Mouse (Mus musculus): ENCODE data around the gene Pim2. TPM values are rescaled to one million over a fixed set of nuclear protein-coding genes. Genes with fewer than 3 reads are reported as not detected.

Pim2 gene
- 4.1 and 4.8 TPM in 2 replicates for polyA plus RNA-seq (2015; fragmentation: Nextera tagmentation; extraction: Ambion mirVana)

- WGBS, result 7% methylated on average over 37 of the region's 38 CpGs
- H3K9ac ChIP-seq, result peak within 1 kb of the TSS; percentile 60
Observed at GRCm38 (mm10) chrX:7878007-7878419, at the start of gene Pim2. Gene Pim2 (plus strand): TSS chrX:7878262.

GRCm38 (mm10) chrX:7837146-7837545, 40.9 kb upstream of the Pim2 start:
- Histone ChIP-seq H3K36me3 (no peaks in the 10 kb centered on the region), H3K9ac (no peak overlapping the region), H3K4me1 (no peaks in the 10 kb centered on the region), H3K4me3 (no peak overlapping the region), H3K27ac (no peak overlapping the region), H3K9me3 (no peaks in the 10 kb centered on the region), H3K4me2 (replicated peaks) (no peak overlapping the region), H3K27me3 (no peaks in the 10 kb centered on the region)
- ATAC-seq (ENCODE audit: low FRiP score, low read depth), result no peak
- 81% methylated on average over 1 of the region's 1 CpGs for WGBS

More at GRCm38 (mm10) chrX:7878007-7878419, at the start of gene Pim2:
- Histone ChIP-seq H3K27me3 (no peaks in the 10 kb centered on the region), H3K27ac (no peak within 1 kb of the TSS), H3K4me2 (replicated peaks) (peak within 1 kb of the TSS; percentile 89), H3K4me3 (peak within 1 kb of the TSS; percentile 46), H3K36me3 (peaks cover 18% of the 10 kb centered on the region), H3K9me3 (no peaks in the 10 kb centered on the region), H3K4me1 (peaks cover 3% of the 10 kb centered on the region; the same call in 1 of the 2 replicates)
- ATAC-seq (ENCODE audit: low FRiP score, low read depth), result peak; percentile 80

GRCm38 (mm10) chrX:7840842-7841162, 37.3 kb upstream of the Pim2 start:
- no peak for ATAC-seq (ENCODE audit: low FRiP score, low read depth)
- Histone ChIP-seq H3K27me3 (no peaks in the 10 kb centered on the region), H3K36me3 (no peaks in the 10 kb centered on the region), H3K4me3 (peak overlapping the region; percentile 75), H3K27ac (no peak overlapping the region), H3K4me1 (peaks cover 15% of the 10 kb centered on the region), H3K9ac (no peak overlapping the region), H3K4me2 (replicated peaks) (peak overlapping the region; percentile 53), H3K9me3 (no peaks in the 10 kb centered on the region)
- WGBS, result 12% methylated on average over 7 of the region's 7 CpGs

- peaks cover 15% of the 10 kb centered on the region for H3K4me1 ChIP-seq
- H3K9ac ChIP-seq, result peak within 1 kb of the TSS; percentile 89
- H3K9me3 ChIP-seq, result no peaks in the 10 kb centered on the region
Observed at GRCm38 (mm10) chrX:7841163-7842162, 36.6 kb upstream of the Pim2 start, which contains the start of gene Otud5. Gene Otud5 (plus strand): TSS chrX:7841364.

GRCm38 (mm10) chrX:7842318-7842717, 35.7 kb upstream of the Pim2 start:
- Histone ChIP-seq H3K27me3 (no peaks in the 10 kb centered on the region), H3K4me3 (peak overlapping the region; percentile 75), H3K9me3 (no peaks in the 10 kb centered on the region), H3K4me2 (replicated peaks) (peak overlapping the region; percentile 76), H3K27ac (peak overlapping the region; percentile 82; the same call in 1 of the 2 replicates), H3K4me1 (peaks cover 15% of the 10 kb centered on the region), H3K9ac (peak overlapping the region; percentile 89), H3K36me3 (no peaks in the 10 kb centered on the region)
- WGBS, result 20% methylated on average over 42 of the region's 42 CpGs
- no peak for ATAC-seq (ENCODE audit: low FRiP score, low read depth)

More at GRCm38 (mm10) chrX:7841163-7842162, 36.6 kb upstream of the Pim2 start, which contains the start of gene Otud5:
- H3K4me2 ChIP-seq (replicated peaks), result peak within 1 kb of the TSS; percentile 76
- H3K27me3 ChIP-seq, result no peaks in the 10 kb centered on the region
- H3K36me3 ChIP-seq, result no peaks in the 10 kb centered on the region
- peak; percentile 97 for ATAC-seq (ENCODE audit: low FRiP score, low read depth)
- peak within 1 kb of the TSS; percentile 75 for H3K4me3 ChIP-seq
- 16% methylated on average over 74 of the region's 74 CpGs for WGBS
- H3K27ac ChIP-seq, result peak within 1 kb of the TSS; percentile 82

GRCm38 (mm10) chrX:7847845-7848244, 30.2 kb upstream of the Pim2 start:
- peaks cover 3% of the 10 kb centered on the region; the same call in 1 of the 2 replicates for H3K36me3 ChIP-seq
- no peak overlapping the region for H3K27ac ChIP-seq
- H3K27me3 ChIP-seq, result no peaks in the 10 kb centered on the region
- H3K4me2 ChIP-seq (replicated peaks), result no peak overlapping the region
- no peak overlapping the region for H3K9ac ChIP-seq
- ATAC-seq (ENCODE audit: low FRiP score, low read depth), result no peak
- WGBS, result 82% methylated on average over 2 of the region's 2 CpGs
- H3K4me3 ChIP-seq, result no peak overlapping the region
- peaks cover 14% of the 10 kb centered on the region for H3K4me1 ChIP-seq
- no peaks in the 10 kb centered on the region for H3K9me3 ChIP-seq

GRCm38 (mm10) chrX:7854578-7854977, 23.5 kb upstream of the Pim2 start:
- Histone ChIP-seq H3K27me3 (no peaks in the 10 kb centered on the region), H3K4me3 (no peak overlapping the region), H3K4me2 (replicated peaks) (no peak overlapping the region), H3K27ac (no peak overlapping the region), H3K4me1 (no peaks in the 10 kb centered on the region), H3K36me3 (peaks cover 14% of the 10 kb centered on the region; the same call in 1 of the 2 replicates), H3K9me3 (no peaks in the 10 kb centered on the region), H3K9ac (no peak overlapping the region)
- WGBS, result 62% methylated on average over 2 of the region's 2 CpGs
- ATAC-seq (ENCODE audit: low FRiP score, low read depth), result no peak

- H3K27me3 ChIP-seq, result no peaks in the 10 kb centered on the region
- no peaks in the 10 kb centered on the region for H3K4me1 ChIP-seq
- no peak for ATAC-seq (ENCODE audit: low FRiP score, low read depth)
- H3K9ac ChIP-seq, result no peak overlapping the region
- H3K9me3 ChIP-seq, result no peaks in the 10 kb centered on the region
- H3K4me3 ChIP-seq, result no peak overlapping the region
- no peak overlapping the region for H3K4me2 ChIP-seq (replicated peaks)
- H3K36me3 ChIP-seq, result peaks cover 11% of the 10 kb centered on the region; the same call in 1 of the 2 replicates
- H3K27ac ChIP-seq, result no peak overlapping the region
- 96% methylated on average over 3 of the region's 3 CpGs for WGBS
Observed at GRCm38 (mm10) chrX:7859191-7859753, 18.8 kb upstream of the Pim2 start.

GRCm38 (mm10) chrX:7863181-7863580, 14.9 kb upstream of the Pim2 start:
- 93% methylated on average over 1 of the region's 1 CpGs for WGBS
- no peak overlapping the region for H3K9ac ChIP-seq

GRCm38 (mm10) chrX:7864551-7864950, 13.5 kb upstream of the Pim2 start:
- ATAC-seq (ENCODE audit: low FRiP score, low read depth), result no peak
- Histone ChIP-seq H3K4me1 (no peaks in the 10 kb centered on the region), H3K9ac (no peak overlapping the region), H3K27ac (no peak overlapping the region), H3K4me3 (no peak overlapping the region), H3K9me3 (no peaks in the 10 kb centered on the region), H3K27me3 (no peaks in the 10 kb centered on the region), H3K36me3 (peaks cover 12% of the 10 kb centered on the region), H3K4me2 (replicated peaks) (no peak overlapping the region)
- WGBS, result 82% methylated on average over 3 of the region's 3 CpGs

More at GRCm38 (mm10) chrX:7863181-7863580, 14.9 kb upstream of the Pim2 start:
- no peaks in the 10 kb centered on the region for H3K27me3 ChIP-seq
- H3K4me1 ChIP-seq, result no peaks in the 10 kb centered on the region
- peaks cover 15% of the 10 kb centered on the region for H3K36me3 ChIP-seq
- H3K9me3 ChIP-seq, result no peaks in the 10 kb centered on the region
- H3K27ac ChIP-seq, result no peak overlapping the region
- no peak overlapping the region for H3K4me2 ChIP-seq (replicated peaks)
- ATAC-seq (ENCODE audit: low FRiP score, low read depth), result no peak
- no peak overlapping the region for H3K4me3 ChIP-seq

- Histone ChIP-seq H3K27me3 (no peaks in the 10 kb centered on the region), H3K36me3 (peaks cover 12% of the 10 kb centered on the region), H3K9ac (no peak overlapping the region), H3K4me1 (no peaks in the 10 kb centered on the region), H3K4me3 (no peak overlapping the region), H3K27ac (no peak overlapping the region), H3K4me2 (replicated peaks) (no peak overlapping the region), H3K9me3 (no peaks in the 10 kb centered on the region)
- 59% methylated on average over 2 of the region's 2 CpGs for WGBS
- no peak for ATAC-seq (ENCODE audit: low FRiP score, low read depth)
Observed at GRCm38 (mm10) chrX:7865343-7865742, 12.7 kb upstream of the Pim2 start.

GRCm38 (mm10) chrX:7865786-7866185, 12.3 kb upstream of the Pim2 start:
- Histone ChIP-seq H3K4me3 (no peak overlapping the region), H3K36me3 (peaks cover 12% of the 10 kb centered on the region), H3K27ac (no peak overlapping the region), H3K9ac (no peak overlapping the region), H3K4me1 (no peaks in the 10 kb centered on the region), H3K9me3 (no peaks in the 10 kb centered on the region), H3K4me2 (replicated peaks) (no peak overlapping the region), H3K27me3 (no peaks in the 10 kb centered on the region)
- no peak for ATAC-seq (ENCODE audit: low FRiP score, low read depth)
- 75% methylated on average over 2 of the region's 2 CpGs for WGBS
